Mouse (Mus musculus) lung, postnatal 0 days (tissue): Measurements from ENCODE around the gene Btbd16. TPM values are rescaled to one million over a fixed set of nuclear protein-coding genes. Genes with fewer than 3 reads are reported as not detected.

Experiments
- ATAC-seq: fragments of 200-750 bp; cut with Nextera tagmentation; 2 replicates; pipeline ENCODE4 v1.8.0; 2017; ENCODE audit warnings: moderate library complexity
- DNase-seq: peaks from one replicate; pipeline ENCODE4 v3.0.0-alpha.2; 2016; ENCODE audit warnings: low spot score
- H3K27ac ChIP-seq: fragments of 300-500 bp; sonication (generic); 2 replicates; pipeline ENCODE4 v1.5.1; 2014; ENCODE audit warnings: antibody characterized with exemption, mild to moderate bottlenecking, low read length, mixed read lengths
- H3K27me3 ChIP-seq: fragments of 300-500 bp; sonication (generic); replicated peaks from 2 replicates; pipeline ENCODE4 v1.6.1; 2014; ENCODE audit warnings: low read length, mixed read lengths; ENCODE audit not compliant: insufficient read depth
- H3K36me3 ChIP-seq: fragments of 300-500 bp; sonication (generic); 2 replicates; pipeline ENCODE4 v1.6.1; 2014; ENCODE audit warnings: low read length, mixed read lengths; ENCODE audit not compliant: insufficient read depth
- H3K4me1 ChIP-seq: fragments of 300-500 bp; sonication (generic); 2 replicates; pipeline ENCODE4 v1.6.1; 2014; ENCODE audit warnings: antibody characterized with exemption, low read depth, low read length, mixed read lengths; ENCODE audit not compliant: insufficient read depth
- H3K4me2 ChIP-seq: fragments of 300-500 bp; sonication (generic); replicated peaks from 2 replicates; pipeline ENCODE4 v1.6.1; 2014; ENCODE audit warnings: low read depth, mild to moderate bottlenecking, low read length, moderate library complexity, mixed read lengths
- H3K4me3 ChIP-seq: fragments of 300-500 bp; sonication (generic); 2 replicates; pipeline ENCODE4 v1.5.1; 2014; ENCODE audit warnings: low read depth, low read length
- H3K9ac ChIP-seq: fragments of 300-500 bp; sonication (generic); replicated peaks from 2 replicates; pipeline ENCODE4 v1.6.1; 2014; ENCODE audit warnings: low read depth, mild to moderate bottlenecking
- H3K9me3 ChIP-seq: fragments of 300-500 bp; sonication (generic); 2 replicates; pipeline ENCODE4 v1.6.1; 2016; ENCODE audit warnings: low read length, mixed read lengths
- CTCF ChIP-seq: IDR thresholded peaks from 2 replicates; pipeline ENCODE4 v1.5.1; 2016; ENCODE audit warnings: antibody characterized with exemption, mild to moderate bottlenecking
- EP300 ChIP-seq: IDR thresholded peaks from 2 replicates; pipeline ENCODE4 v1.6.1; 2016; ENCODE audit warnings: antibody characterized with exemption, mild to moderate bottlenecking, control low read depth
- WGBS: fragments of 180-500 bp; shearing (Covaris S2); extraction: QIAGEN DNeasy Blood & Tissue Kit; methylation state at CpG from one replicate; pipeline ENCODE4 v1.1.7; 2014; 5-methylcytosine and 5-hydroxymethylcytosine counted together
- polyA plus RNA-seq: library from polyadenylated mRNA; unstranded; fragments of >200 nt; fragmentation: Nextera tagmentation; extraction: Ambion mirVana; gene quantifications from 2 replicates; pipeline ENCODE4 v1.2.1, GENCODE M21; 2015

Gene Btbd16
- polyA plus RNA-seq, 1 experiment from 2014 or later: not detected

DNA sequence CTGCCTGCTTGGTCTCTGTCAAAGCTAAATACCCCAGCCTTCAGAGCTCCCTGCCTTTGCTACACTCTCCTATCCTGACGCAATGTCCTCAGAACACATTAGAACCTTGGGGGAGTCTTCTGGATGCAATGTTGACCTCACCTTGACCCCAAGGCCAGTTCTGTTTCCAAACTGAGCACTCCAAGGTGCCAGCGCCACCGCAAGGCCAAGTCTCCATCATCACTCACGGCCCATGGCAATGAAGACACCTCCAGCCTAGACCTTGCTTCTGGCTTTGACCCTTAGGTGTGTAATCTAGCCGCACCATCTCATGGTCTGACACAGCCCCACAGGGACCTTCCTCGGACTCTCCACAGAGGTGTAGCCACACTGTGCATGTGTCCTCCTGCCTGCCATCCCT, 23.7 kb downstream of the Btbd16 start:
- DNase-seq: no peak
- Histone ChIP-seq H3K9ac (no peak overlapping the region), H3K27ac (no peak overlapping the region), H3K36me3 (no peaks in the 10 kb centered on the region), H3K9me3 (no peaks in the 10 kb centered on the region), H3K4me3 (no peak overlapping the region), H3K4me1 (no peaks in the 10 kb centered on the region), H3K4me2 (no peak overlapping the region), H3K27me3 (no peaks in the 10 kb centered on the region)
- no peak for ATAC-seq
- 83% methylated on average over 6 of the region's 6 CpGs for WGBS
- TF ChIP-seq CTCF (no peak), EP300 (no peak)

DNA sequence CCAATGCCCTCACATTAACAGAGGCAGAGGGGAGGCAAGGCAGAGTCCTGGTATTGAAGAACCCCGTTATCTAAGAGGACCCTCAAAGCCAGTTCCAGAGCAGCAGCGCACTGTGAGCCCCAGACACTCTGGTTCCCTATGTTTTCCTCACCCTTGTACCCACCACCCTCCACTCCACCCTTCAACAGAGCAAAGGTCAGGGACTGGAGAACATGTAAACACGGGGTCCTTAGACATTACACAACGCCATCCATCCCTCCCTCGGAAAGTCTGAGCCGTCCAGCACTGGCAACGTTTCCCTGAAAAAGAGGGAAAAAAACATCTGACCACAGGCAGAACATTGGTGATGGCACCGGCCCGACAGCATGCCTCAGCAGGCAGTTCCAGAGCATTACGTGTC, 25.5 kb downstream of the Btbd16 start:
- ATAC-seq (no peak), DNase-seq (no peak)
- no peaks in the 10 kb centered on the region for H3K36me3 ChIP-seq
- H3K4me2 ChIP-seq: no peak overlapping the region
- no peak overlapping the region for H3K9ac ChIP-seq
- H3K9me3 ChIP-seq: no peaks in the 10 kb centered on the region
- H3K4me1 ChIP-seq: no peaks in the 10 kb centered on the region
- H3K27ac ChIP-seq: no peak overlapping the region
- TF ChIP-seq EP300 (no peak), CTCF (no peak)
- no peak overlapping the region for H3K4me3 ChIP-seq
- no peaks in the 10 kb centered on the region for H3K27me3 ChIP-seq
- 55% methylated on average over 10 of the region's 10 CpGs for WGBS

DNA sequence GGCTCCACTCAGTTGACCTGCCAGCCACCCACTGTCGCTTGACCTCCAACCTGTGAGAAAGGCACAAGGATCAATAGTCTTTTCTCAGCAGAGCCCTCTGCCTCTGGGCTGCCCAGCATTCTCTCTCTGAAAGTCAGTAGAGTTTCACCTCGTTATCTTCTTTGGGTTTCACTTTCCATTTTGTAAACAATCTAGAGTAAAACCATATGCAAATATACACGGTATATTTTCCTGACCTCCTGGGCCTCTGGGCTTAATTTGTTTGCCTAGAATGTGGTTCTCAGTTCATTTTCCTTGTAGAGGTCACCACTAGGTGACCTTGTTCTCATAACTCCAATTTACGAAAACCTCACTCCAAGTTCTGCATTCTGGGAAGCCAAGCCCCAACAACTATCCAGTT, 26.8 kb downstream of the Btbd16 start:
- TF ChIP-seq EP300: no peak
- no peak for TF ChIP-seq CTCF
- Histone ChIP-seq H3K9ac (no peak overlapping the region), H3K4me3 (no peak overlapping the region), H3K4me1 (no peaks in the 10 kb centered on the region), H3K9me3 (no peaks in the 10 kb centered on the region), H3K4me2 (no peak overlapping the region), H3K27ac (no peak overlapping the region), H3K36me3 (no peaks in the 10 kb centered on the region), H3K27me3 (no peaks in the 10 kb centered on the region)
- WGBS: 40% methylated on average over 4 of the region's 4 CpGs
- DNase-seq: peak; percentile 23
- no peak for ATAC-seq

DNA sequence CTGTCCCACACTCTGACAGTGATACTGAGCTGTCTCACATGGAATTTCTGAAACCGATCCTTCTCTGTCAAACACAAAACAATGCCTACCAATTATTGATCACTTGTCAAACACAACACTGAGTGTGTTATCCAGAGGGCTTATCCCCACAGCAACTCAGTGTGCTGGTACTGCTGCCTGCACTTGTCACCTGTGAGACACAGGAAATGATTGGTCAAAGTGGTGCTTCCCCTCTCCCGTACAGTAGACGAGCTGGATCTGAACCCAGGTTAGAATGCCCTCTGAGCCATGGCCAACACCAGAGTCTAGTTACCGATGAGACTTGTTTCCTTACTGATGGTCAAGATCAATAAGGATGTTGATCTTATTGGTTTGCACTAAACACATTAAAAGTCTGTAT, 27.9 kb downstream of the Btbd16 start:
- ATAC-seq (no peak), DNase-seq (no peak)
- H3K36me3 ChIP-seq: no peaks in the 10 kb centered on the region
- WGBS: 77% methylated on average over 4 of the region's 4 CpGs
- no peaks in the 10 kb centered on the region for H3K27me3 ChIP-seq
- no peak overlapping the region for H3K4me3 ChIP-seq
- H3K9ac ChIP-seq: no peak overlapping the region
- no peak for TF ChIP-seq EP300
- no peaks in the 10 kb centered on the region for H3K9me3 ChIP-seq
- no peak overlapping the region for H3K4me2 ChIP-seq
- H3K27ac ChIP-seq: no peak overlapping the region
- H3K4me1 ChIP-seq: no peaks in the 10 kb centered on the region

DNA sequence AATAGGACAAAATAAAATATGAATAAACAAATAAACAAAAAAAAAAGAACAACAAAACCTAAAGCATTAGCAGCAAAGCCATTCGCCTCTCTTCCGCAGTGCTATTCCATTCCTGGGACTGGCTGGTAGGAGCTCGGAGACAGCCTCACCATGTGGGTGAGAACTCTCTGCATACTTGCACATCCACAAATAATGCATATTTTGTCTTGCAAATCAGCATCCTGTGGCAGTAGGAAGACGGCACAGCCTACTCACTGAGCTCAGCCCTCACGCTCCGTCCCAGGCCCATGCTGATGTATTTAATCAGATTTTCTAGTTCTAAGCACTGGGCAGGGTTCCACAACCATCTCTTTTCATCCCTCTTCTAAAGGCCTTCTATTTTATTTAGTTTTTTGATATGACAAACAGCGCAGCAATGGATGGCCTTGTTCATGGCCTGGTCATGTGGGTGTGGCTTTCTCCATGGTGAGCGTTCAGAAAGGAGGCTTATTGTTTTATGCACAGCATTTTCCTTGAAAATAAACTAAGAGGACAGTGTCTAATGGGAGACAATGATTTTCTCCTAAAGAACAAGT, 29.5 kb downstream of the Btbd16 start:
- H3K9ac ChIP-seq: no peak overlapping the region
- no peaks in the 10 kb centered on the region for H3K9me3 ChIP-seq
- no peak overlapping the region for H3K4me3 ChIP-seq
- H3K36me3 ChIP-seq: no peaks in the 10 kb centered on the region
- no peak overlapping the region for H3K27ac ChIP-seq
- WGBS: 89% methylated on average over 8 of the region's 8 CpGs
- no peak overlapping the region for H3K4me2 ChIP-seq
- no peaks in the 10 kb centered on the region for H3K27me3 ChIP-seq
- ATAC-seq (no peak), DNase-seq (no peak)
- TF ChIP-seq EP300 (no peak), CTCF (no peak)
- H3K4me1 ChIP-seq: no peaks in the 10 kb centered on the region; the same call in 1 of the 2 replicates

DNA sequence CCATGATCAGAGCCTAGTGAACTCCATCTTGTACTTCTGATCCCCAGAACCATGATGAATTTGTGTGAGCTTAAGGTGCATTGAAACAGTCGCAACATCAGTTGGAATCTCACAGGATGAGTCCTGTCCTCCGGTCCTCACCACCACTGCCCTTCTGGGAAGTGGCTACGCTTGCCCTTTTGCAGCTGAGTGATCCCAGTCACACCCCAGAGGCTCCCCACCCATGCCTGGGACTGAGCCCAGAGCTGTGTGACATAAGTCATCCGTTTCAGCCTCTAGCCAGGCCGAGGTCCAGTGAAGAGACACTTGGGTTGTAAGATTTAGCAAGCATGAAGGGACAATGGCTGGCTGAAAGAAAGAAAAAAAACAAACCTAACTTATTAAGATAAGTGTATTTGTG, 31.1 kb downstream of the Btbd16 start:
- 74% methylated on average over 5 of the region's 5 CpGs for WGBS
- no peak for TF ChIP-seq EP300
- TF ChIP-seq CTCF: no peak
- no peak for ATAC-seq

DNA sequence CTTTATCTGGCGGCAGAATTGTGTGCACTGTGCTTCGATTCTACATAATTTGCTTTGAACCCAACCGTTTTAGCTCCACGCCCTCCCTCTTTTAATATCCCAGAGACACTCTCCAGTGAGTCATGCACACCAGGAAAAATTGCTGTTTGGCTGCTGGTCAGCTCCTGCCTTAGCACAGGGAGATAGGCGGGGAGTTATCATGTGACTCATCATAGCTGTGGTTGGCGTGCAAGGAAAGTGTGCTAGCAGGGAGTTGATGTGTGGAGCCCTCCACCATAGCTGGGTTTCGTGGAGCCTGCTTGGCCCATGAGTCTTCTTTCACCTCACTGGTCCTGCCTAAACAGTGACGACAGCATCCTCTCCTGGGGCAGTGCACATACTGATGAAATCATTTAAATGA, 33.9 kb downstream of the Btbd16 start:
- TF ChIP-seq EP300 (no peak), CTCF (no peak)
- no peak overlapping the region for H3K4me3 ChIP-seq
- 42% methylated on average over 8 of the region's 8 CpGs for WGBS
- H3K9me3 ChIP-seq: no peaks in the 10 kb centered on the region
- no peaks in the 10 kb centered on the region for H3K27me3 ChIP-seq
- ATAC-seq: peak; percentile 73
- H3K27ac ChIP-seq: no peak overlapping the region
- H3K4me1 ChIP-seq: peaks cover 4% of the 10 kb centered on the region; the same call in 1 of the 2 replicates
- DNase-seq: peak; percentile 58
- H3K36me3 ChIP-seq: no peaks in the 10 kb centered on the region
- no peak overlapping the region for H3K9ac ChIP-seq
- no peak overlapping the region for H3K4me2 ChIP-seq

More for the DNA sequence above, 31.1 kb downstream of the Btbd16 start:
- no peak overlapping the region for H3K4me3 ChIP-seq
- no peaks in the 10 kb centered on the region for H3K27me3 ChIP-seq
- no peak overlapping the region for H3K4me2 ChIP-seq
- DNase-seq: no peak
- no peaks in the 10 kb centered on the region for H3K36me3 ChIP-seq
- H3K4me1 ChIP-seq: peaks cover 4% of the 10 kb centered on the region; the same call in 1 of the 2 replicates
- H3K9me3 ChIP-seq: no peaks in the 10 kb centered on the region
- H3K9ac ChIP-seq: no peak overlapping the region
- no peak overlapping the region for H3K27ac ChIP-seq
